Mouse (Mus musculus): ENCODE measurements around the gene Plxna2.

Plxna2 gene

DNA sequence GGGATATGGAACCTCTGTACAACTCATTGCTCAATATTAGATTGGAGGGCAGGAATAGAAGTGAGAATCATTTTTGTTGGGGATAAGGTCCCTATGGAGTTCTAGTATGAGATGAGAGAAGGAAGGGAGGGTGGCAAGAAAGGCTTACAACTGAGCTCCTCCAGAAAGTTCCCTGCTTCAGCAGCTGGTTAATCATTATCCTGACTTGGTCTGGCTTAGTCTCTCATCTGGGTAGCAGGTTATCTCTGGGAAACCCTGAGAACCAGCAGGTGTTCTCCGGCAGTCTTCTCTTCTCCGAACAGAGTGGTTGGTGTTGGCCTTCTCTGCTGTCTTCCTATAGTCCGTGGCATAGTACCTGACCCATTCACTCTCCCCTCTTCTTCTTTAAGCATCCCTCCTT is 5.6 kb downstream of the Plxna2 start:
- no peak for DNase-seq

DNA sequence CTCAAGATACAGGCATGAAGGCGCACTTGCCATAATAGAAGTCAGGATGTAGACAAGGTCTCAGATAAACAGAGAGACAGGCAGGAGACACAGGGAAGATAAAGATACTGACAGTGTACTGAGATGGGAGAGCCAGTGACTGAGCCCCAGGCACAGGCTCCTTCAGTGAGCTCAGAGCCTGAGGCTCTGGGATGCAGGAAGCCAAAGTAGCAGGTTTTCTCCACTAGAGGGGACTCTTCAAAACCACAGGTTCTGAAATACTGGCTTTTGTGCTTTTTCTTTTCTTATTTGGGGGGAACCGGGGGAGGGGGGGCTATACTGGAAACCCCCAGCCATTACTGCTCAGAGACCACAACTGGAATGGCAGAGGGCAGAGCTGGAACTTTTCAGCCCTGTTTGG is 6.4 kb downstream of the Plxna2 start:
- peak; percentile 53 to 66 for DNase-seq

DNA sequence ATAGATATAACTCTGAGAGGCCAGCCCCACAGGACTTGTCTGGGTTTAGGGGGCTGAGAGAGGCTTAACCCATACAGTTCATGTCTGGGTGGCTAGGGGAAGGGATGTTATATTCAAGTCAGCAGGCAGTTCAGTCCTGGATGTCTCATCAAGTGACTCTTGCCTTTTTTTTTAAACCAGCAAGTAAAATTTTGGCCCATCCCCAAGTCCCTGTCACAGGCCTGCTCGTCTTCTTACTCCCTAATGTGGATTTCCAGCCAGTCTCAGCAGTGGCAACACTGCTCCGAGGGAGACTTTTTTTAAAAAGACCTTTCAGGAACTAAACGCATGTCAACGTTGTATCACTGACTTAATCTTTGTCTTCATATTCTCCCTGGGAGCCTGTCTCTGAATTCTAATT is 7.0 kb downstream of the Plxna2 start:
- DNase-seq = peak in 1 of 2 experiments; percentile 40

DNA sequence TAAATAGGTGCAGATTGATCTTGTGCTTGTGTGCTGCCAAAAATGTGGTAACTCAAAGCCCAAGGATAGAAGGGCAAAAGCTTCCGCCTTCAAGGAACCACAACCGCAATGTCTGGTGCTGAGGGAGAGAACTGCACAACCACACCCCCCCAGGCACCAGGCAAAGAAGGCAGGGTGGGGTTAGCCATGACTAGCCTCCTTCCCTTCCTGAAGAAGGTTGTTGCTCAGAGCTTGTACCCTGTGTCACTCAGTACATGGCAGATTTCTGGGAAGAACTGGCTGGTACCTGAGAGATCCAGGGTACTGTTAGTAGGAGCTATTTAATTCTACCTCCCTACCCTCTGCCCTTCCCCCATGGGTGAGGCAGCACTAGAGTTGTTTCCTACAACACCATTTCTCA is 8.1 kb downstream of the Plxna2 start:
- no peak for DNase-seq

DNA sequence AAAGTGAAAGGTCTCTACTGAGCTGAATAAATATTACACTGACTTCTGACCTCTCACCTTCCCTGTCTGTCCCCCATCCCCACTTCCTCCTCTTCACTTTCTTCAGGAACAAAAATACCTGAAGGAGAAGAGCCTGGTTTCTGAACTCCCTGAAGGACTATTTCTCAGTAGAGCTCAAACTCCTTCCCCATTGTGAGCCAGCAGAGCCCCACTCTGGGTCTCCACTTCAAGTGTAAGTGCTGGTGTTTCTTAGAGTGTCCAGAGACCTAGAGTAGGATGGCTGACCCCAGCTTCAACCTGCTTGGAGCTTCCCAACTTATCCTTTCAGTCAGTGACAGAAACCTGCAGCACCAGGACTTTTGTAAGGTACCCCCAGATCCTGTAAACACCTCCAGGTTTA is 9.3 kb downstream of the Plxna2 start:
- no peak for DNase-seq

DNA sequence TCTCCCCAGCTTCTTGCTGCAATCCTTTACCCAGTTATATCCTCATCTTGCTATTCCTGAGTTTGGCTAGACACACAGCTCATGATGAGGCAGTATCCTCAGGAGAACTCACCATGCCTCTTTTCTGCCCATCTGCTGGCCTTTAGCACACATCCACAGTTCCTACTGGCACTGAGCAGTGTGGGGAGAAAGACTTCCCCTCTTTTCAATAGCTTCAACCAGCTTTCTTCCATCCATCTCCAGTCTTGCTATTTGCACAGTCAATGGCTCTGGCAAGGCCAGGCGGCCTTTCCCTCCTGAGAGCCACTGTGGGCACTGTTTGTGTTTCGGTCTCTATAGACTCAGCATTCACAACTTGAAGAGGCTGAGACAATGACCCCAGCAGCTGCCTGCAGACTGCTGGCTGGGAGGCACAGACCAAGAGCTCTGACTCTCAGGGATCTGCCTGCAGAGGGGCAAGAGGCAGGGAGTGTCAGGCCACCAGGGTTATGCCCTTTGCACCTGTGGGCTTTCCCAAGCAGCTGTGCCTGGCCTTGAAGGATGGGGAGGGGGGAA is 11.2 kb downstream of the Plxna2 start:
- peak; percentile 19 to 29 for DNase-seq

DNA sequence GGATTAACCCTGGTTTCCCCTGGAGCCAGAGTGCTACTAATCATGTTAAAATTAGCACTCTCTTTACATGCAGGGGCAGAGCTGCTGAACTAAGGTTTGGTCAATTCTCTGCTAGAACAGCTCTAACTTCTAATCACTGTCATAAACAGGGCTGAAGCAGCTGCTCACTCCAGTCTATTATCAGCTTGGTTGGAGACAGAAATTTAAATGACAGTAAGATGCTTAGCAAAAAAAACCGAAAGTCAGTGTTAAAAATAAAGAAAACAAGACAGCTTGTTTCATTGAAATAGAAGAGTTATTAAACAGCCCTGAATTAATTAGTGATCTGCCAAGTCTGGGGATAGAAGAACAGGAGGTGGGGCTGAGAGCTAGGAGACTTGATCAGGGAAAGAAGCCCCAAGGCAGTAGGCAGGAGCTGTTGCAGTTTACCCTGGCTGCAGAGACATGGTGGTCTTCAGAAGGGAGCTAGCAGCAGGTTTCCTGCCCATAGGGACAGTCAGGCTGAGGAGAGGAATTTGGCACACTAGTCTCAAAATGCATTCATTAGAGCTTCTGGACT is 12.6 kb downstream of the Plxna2 start:
- DNase-seq = no peak

DNA sequence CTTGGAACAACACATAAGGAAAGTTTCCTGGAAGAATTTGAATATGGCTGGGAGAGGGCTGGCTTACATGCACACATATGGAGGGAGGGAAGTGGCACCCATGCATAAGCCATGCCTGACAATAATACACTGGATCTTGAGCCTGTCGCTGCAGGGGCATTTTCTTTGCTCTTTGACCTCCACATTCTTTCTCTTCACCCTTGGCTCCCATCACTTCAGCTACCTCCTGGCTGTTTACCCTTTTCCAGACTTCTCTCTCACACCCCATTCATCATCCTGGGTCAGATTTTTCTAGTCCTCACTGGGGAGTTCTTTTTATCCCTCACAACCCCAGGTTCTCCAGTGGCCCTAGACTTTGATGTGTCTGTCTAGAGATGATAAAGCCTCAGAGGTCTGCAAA is 13.6 kb downstream of the Plxna2 start:
- DNase-seq = no peak

DNA sequence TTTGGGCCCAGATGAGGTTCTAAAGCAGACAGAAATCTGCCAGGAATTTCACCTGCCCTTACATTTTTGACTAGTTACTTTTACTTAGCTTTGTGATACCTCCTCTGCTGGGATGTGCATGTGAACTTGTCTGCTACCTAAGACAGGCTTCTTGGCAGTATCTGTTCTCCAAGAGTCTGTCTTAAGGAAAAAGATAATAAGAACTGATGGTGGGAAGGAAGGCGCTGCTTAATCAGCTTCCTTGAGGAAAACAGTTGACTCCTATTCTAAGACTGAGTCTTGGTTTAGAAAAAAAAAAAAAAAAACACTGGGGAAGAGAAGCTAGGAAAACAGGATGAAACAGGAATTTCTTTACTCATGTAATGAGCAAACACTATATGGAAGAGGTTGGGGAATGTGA is 14.0 kb downstream of the Plxna2 start:
- DNase-seq = no peak

DNA sequence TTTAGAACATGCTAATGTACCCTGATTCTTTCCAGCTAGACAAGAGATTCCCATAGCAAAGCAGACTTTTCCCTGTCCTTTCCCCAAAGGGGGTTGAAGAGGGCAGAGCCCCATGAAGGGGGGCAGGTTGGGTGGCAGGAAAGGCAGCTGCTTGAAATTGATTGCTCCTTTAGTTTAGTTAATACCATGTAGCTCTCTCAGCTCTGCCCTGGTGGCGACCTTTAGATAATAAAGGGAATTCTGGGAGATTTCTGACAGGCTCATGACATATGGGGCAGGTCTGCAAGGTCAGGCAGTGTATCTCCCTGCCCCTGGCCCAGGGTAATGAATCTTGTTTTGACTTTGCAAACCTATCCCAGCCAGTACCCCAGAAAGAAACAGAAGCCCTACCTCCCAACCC is 17.4 kb downstream of the Plxna2 start:
- no peak for DNase-seq

DNA sequence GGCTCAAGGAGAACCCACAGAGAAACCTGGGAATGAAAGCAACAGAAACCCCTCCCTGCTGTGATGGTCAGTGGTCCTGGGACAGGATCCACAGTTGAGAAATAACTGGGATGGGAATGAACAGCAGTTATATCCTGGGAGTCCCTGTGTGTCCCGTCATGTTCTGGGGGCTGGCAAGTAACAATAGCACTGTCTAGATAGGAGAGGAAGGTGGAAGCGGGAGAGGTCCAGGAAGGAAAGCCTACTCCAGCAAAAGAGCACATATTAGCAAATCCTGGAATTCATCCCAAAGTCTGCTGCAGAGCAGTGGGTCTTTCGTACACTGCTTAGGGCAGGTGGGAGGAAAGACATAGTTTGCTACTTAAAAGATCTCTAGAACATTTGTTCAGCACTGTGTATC is 17.9 kb downstream of the Plxna2 start:
- no peak for DNase-seq

DNA sequence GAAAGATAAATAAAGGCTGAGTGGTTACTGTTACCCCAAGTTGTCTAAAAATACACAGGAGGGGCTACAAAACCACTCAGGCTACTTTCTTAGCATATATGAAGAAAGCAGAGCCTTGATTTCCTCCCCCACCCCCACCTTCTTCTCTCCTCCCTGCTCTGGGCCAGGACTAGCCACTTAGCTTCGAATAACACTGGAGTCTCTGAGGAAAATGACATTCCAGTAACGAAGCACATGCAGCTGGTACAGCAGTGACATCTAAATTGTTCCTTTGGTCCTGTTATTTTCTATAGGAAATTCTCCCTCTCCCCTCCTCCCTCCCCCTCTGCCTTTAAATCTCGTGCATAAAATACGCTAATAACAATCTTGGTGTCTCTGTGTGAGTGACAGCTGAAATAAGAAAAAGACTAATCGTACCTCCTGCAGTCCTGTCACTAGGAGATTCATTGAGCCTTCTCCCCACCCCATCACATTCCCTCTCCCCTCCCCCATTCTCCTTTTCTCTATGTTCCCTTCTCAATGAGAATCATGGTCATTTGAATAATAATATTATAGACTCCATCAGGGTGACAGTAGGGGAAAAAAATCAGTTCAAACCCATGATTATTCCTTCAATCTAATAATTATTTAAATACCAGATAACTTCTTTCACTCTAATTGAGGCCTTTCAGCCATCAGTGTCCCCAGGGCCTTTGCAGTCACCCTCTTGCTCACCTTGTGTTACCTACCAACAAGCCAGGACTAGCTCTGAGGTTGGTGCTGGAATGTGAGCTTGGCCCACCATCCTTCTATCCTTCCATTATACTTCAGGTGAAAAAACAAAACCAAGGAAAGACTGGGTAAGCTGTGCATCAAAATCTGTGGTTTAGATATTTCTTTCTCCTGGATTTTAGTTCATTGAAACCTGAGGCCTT is 19.6 kb downstream of the Plxna2 start:
- DNase-seq = no peak

DNA sequence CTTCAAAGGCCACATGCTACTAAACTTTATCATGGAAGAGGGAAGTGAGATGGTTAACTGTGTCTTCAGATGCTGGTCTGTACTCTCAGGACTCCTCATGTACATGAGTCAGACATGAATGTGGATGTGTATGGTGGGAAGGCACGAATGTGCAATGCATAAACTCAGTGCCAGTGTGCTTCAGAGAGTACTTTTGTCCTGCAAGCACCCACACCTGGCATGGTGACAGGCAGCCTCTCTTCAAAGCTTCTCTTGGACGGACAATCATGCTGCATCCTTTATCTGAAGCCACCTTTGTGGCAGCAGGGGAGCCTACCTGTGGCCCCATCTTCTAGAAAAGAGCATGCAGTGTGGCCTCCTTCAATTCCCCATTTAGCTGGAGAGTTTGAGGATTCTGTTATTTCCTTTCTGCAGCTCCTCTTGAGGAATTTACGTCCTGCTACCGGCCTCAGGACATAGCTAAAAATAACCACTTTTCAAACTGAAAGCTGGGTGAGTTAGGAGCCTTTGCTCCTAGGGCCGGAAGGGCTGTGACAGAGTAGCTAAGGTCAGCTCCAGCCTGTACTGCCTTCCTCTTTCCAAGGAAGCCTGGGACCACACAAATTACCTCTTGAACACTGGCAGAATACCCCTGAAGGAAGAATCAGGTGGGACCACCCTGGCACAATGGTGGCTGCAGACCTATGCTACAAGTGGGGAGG is 23.7 kb downstream of the Plxna2 start:
- DNase-seq = peak in 1 of 2 experiments; percentile 38

DNA sequence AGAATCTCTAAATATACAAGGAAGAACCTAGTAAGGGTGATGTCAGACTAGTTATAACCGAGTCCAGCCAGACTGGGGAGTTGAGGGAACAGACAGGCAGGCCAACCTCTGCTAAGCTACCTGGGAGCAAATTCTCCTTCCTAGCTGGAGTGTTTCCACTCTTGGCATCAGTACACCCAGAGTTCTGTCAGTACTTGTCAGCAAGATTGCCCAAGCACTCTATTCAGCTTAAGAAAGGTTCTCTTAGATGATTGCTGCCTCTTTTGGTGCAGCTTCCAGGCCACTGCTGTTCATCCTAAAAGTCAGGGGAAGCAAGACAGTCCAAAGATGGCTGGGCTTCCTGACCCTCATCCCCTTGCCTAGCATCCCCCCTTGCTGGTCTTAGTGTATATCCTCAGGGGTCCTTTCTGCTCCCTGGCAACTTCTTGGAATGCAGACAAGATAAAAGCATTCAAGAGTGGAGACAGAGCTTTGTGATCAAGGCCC is 24.3 kb downstream of the Plxna2 start:
- no peak for DNase-seq

DNA sequence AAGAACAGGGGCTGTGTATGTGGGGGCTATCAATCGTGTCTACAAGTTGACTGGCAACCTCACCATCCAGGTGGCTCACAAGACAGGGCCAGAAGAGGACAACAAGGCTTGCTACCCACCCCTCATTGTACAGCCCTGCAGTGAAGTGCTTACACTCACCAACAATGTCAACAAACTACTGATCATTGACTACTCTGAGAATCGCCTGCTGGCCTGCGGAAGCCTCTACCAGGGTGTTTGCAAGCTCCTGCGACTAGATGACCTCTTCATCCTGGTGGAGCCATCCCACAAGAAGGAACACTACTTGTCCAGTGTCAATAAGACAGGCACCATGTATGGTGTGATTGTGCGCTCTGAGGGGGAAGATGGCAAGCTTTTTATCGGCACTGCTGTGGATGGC is 25.9 kb downstream of the Plxna2 start:
- DNase-seq = no peak

DNA sequence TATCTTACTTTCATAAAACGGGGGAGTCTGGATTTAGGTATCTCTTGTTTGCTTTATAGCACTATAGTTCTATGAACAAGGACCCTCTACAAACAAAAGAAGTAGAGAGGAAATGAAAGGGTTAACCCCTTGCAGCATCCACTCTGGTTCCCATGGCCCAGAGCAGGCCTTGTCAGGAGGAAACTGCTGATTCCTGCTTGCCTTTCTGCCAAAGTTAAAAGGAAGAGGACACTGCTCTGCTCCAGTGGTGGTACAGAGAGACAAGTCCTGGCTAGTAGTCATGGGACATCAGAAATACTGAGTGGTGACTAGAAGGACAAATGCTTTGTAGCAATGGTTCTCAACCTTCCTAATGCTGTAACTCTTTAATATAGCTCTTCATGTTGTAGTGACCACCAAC is 27.9 kb downstream of the Plxna2 start:
- DNase-seq = no peak

DNA sequence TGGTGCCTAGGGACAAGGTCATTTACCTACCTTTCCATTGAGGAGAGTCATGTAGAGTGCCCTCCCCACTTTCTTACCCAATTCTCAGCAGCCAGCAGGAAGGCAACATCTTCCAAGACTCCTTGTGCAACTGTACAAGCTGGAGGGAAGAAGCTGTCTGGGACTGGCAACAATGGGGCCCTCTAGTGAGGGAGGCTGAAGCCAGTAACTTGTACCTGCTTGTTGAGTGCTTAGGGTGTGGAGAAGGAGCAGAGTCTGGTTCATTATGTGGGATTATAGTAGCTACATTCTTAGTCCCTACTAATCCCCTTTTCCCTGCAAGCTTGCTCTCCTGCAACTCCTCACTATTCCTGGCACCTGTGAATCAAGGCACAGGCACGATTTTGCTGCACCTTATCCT is 32.1 kb downstream of the Plxna2 start:
- DNase-seq = no peak

DNA sequence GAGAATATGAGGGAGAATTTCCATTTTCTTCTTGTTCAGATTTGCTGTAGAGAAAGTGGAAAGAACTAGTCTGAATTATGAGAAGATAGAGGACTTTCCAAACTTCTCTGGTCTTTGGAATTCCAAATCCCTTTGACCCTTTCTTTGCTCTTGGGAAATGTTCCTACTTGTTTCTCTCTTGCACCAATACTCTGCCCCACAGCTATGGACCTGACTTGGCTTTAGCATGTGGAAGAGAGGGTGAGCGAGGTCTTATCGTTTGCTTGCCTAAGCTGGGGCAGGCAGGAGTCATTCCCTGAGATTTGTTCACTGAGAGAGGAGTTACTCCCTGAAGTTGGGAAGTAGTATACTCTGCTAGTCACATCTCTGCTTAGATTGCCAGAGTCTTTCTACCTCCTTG is 32.5 kb downstream of the Plxna2 start:
- no peak for DNase-seq

DNA sequence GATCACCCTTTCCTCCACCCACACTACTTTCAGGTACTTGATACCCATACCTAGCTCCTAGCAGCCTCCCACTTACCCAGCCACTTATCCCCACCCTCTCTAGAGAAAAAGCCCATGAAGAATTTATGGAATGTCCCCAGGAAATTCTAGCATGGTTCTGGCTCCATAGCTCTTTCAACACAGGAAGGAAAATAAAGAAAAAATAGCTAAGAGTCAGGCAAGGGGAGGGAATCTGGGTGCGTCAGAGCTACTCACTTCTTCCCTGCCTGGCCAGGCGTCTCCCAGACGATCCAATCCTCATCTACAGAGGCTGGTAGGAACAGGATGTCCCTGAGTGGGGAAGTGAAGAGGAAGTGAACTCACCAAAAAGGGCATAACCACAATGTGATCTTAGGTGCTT is 34.0 kb downstream of the Plxna2 start:
- no peak for DNase-seq

DNA sequence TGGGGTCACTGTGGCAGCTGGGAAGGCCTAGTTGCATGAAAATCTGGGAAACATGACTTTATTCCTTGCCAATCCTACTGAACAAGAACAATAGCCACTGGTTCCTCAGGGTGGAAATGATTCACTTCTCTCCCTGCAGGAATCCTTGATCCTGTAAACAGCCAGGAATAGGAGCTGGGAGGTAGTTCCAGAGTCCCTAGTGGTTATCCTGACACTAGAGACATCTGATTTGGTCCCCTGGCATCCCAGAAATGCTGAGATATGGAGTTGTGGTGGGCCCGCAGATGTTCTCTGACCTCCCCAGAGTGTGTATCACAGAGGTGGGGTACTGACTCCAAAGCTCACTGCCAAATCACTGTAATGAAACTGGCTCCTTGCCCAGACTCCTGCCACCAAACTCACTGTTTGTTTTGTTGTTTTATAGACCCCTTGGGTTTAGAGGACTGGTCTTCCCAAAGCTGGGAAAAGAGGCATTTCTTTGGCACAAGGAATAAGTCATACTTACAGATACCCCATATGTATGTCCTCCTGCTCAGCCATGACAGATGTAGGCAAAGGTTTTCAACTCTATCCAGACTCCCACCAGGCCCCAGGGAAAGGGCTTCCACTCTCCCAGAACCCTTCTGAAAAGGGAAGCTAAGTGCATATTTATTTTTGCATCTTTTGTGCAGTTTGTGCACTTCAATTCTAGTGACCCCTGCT is 40.6 kb downstream of the Plxna2 start:
- peak in 1 of 2 experiments; percentile 34 for DNase-seq

DNA sequence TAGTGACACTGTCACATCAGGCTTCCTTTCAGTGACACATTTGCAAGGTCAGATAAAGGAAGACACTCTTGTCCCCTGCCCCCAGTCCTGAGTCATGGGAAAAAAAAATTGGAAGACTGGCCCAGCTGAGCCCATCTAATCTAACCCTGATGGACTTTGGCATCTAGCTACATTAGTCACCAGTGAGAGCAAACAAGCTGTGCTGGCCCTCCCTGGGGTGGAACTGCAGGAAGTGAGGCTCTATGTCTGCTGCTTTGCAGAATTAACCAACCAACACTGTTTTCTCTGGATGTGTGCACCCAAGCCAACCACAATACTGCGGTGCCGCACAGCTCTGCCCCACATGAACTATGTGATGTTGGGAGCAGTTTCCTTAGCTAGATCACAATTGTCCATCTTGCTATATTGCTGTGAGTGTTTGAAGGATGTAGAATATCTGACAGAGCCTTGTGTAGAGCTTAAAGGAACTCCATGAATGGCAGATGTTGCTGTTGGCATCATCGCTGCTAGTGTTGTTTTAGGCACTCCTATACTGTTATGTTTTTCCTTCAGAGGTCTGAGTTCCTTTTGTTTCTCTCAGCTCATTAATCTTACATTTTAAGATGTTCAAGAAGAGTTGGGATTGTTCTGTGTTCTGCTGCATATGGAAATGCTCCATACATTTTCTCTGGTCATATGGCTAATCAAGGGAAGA is 42.6 kb downstream of the Plxna2 start:
- peak in 1 of 2 experiments; percentile 33 for DNase-seq

DNA sequence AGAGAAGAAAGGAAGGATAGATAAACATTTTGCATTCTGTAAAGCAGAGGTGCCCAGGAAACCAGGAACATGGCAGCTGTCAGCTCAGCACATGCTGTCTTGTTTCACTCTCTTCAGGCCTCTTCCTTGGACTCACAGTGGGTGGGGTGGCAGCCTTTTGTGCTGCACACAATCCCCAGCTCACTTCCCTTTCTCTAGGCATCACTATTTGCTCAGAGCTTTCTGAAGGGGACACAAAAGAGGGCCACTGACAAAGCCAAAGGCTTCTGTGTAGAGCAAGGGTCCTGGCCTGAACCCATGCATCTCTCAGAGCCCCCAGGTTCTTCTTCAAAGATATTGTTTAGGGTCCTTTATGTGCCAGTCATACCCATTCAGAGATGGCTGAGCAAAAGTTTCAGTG is 45.0 kb downstream of the Plxna2 start:
- DNase-seq = no peak

All from cerebellum, postnatal 25 days (tissue).